ENCODE assay signal across 15 mouse cellular contexts in genomic region chr2:157514353-157514752, GRCm38 (mm10). TPM values are rescaled to one million over a fixed set of nuclear protein-coding genes. Genes with fewer than 3 reads are reported as not detected.
DNase-seq lines count a peak whose midpoint lies in the region; ATAC-seq and TF ChIP-seq lines count a peak whose summit lies in the region.
"Had no signal": no experiment of that assay in that cellular context is flagged by ENCODE, and none has a peak within 500 bp of the region (broad histone marks: within the 10 kb centered on the region; RNA-seq: fewer than 3 reads in every experiment).

No protein-coding gene starts in this region.

- H3K27me3 ChIP-seq in midbrain, embryonic 11.5 days (ENCODE audit: control insufficient read depth, insufficient read depth, low read length) = peaks cover 4% of the 10 kb centered on the region; the same call in 1 of the 2 replicates
- H3K27me3 ChIP-seq in midbrain, embryonic 16.5 days (ENCODE audit: control insufficient read depth, insufficient read depth, low read depth, low read length) = no peaks in the 10 kb centered on the region
- no peaks in the 10 kb centered on the region for H3K27me3 ChIP-seq in embryonic facial prominence, embryonic 13.5 days
- H3K27me3 ChIP-seq in limb, embryonic 10.5 days (ENCODE audit: low read depth, poor library complexity, severe bottlenecking) = 0 out of 2 replicates have a peak, but pooled peaks cover 2% of the 10 kb centered on the region
- H3K27me3 ChIP-seq: liver, embryonic 13.5 days had no signal

- H3K9me3 ChIP-seq in midbrain, embryonic 11.5 days (ENCODE audit: control insufficient read depth, low read length) = no peaks in the 10 kb centered on the region
- H3K9me3 ChIP-seq in midbrain, embryonic 16.5 days (replicated peaks; ENCODE audit: control insufficient read depth, low read length, poor library complexity, severe bottlenecking) = no peaks in the 10 kb centered on the region
- no peaks in the 10 kb centered on the region for H3K9me3 ChIP-seq in embryonic facial prominence, embryonic 13.5 days
- H3K9me3 ChIP-seq in limb, embryonic 10.5 days (replicated peaks) = no peaks in the 10 kb centered on the region
- H3K9me3 ChIP-seq: heart, embryonic 13.5 days; liver, embryonic 13.5 days had no signal

- intact Hi-C loops in heart, postnatal 10 days (cut with DNase I) = no loop called here

- no peak for TF ChIP-seq CTCF in lung, adult 2 months (IDR thresholded peaks at IDR 0.05; ENCODE audit: insufficient read depth, low read length)

- peak overlapping the region; percentile 78 for H3K27ac ChIP-seq in midbrain, embryonic 11.5 days (ENCODE audit: low read depth, low read length)
- H3K27ac ChIP-seq in midbrain, embryonic 16.5 days (ENCODE audit: low read length) = no peak overlapping the region; the same call in 1 of the 2 replicates
- H3K27ac ChIP-seq in embryonic facial prominence, embryonic 13.5 days = peak overlapping the region; percentile 64
- H3K27ac ChIP-seq in limb, embryonic 10.5 days = peak overlapping the region; percentile 83
- H3K27ac ChIP-seq: heart, embryonic 13.5 days; liver, embryonic 13.5 days had no signal

- 1% methylated on average over 4 of the region's 4 CpGs for WGBS in midbrain, embryonic 11.5 days
- WGBS in midbrain, embryonic 16.5 days = 4% methylated on average over 4 of the region's 4 CpGs
- WGBS in embryonic facial prominence, embryonic 13.5 days = 3% methylated on average over 4 of the region's 4 CpGs
- whole genome bisulfite sequencing in limb, embryonic 10.5 days = 21% methylated on average over 4 of the region's 4 CpGs
- WGBS in lung, adult 2 months = 35% methylated on average over 4 of the region's 4 CpGs

- no peaks in the 10 kb centered on the region for H3K36me3 ChIP-seq in midbrain, embryonic 11.5 days (ENCODE audit: control insufficient read depth, insufficient read depth, low read length)
- no peaks in the 10 kb centered on the region for H3K36me3 ChIP-seq in midbrain, embryonic 16.5 days (ENCODE audit: control insufficient read depth, insufficient read depth, low read length)
- no peaks in the 10 kb centered on the region for H3K36me3 ChIP-seq in embryonic facial prominence, embryonic 13.5 days
- no peaks in the 10 kb centered on the region for H3K36me3 ChIP-seq in limb, embryonic 10.5 days
- H3K36me3 ChIP-seq: heart, embryonic 13.5 days; liver, embryonic 13.5 days had no signal

- peak; percentile 71 for ATAC-seq in midbrain, embryonic 11.5 days (ENCODE audit: low FRiP score)
- ATAC-seq in midbrain, embryonic 16.5 days = no peak
- no peak for ATAC-seq in embryonic facial prominence, embryonic 13.5 days (ENCODE audit: insufficient number of reproducible peaks, insufficient read depth, low FRiP score, low TSS enrichment, low read depth)

- TF ChIP-seq POLR2A in lung, adult 2 months (IDR thresholded peaks at IDR 0.05; ENCODE audit: borderline replicate concordance, extremely low read depth, low read depth, low read length) = no peak

- H3K4me3 ChIP-seq in midbrain, embryonic 11.5 days (ENCODE audit: low read depth, low read length) = no peak overlapping the region
- H3K4me3 ChIP-seq in midbrain, embryonic 16.5 days (ENCODE audit: low read depth, low read length) = no peak overlapping the region
- H3K4me3 ChIP-seq in embryonic facial prominence, embryonic 13.5 days = no peak overlapping the region
- no peak overlapping the region for H3K4me3 ChIP-seq in limb, embryonic 10.5 days
- H3K4me3 ChIP-seq in lung, adult 2 months (replicated peaks; ENCODE audit: extremely low read depth, low read depth, low read length) = no peak overlapping the region
- H3K4me3 ChIP-seq: heart, embryonic 13.5 days; liver, embryonic 13.5 days; myocyte had no signal

- H3K9ac ChIP-seq in midbrain, embryonic 11.5 days (ENCODE audit: low read length) = no peak overlapping the region
- no peak overlapping the region; the same call in 1 of the 2 replicates for H3K9ac ChIP-seq in midbrain, embryonic 16.5 days (ENCODE audit: low read depth, low read length)
- no peak overlapping the region for H3K9ac ChIP-seq in embryonic facial prominence, embryonic 13.5 days
- H3K9ac ChIP-seq: heart, embryonic 13.5 days; liver, embryonic 13.5 days had no signal

- no peak overlapping the region for H3K4me2 ChIP-seq in midbrain, embryonic 11.5 days
- H3K4me2 ChIP-seq in midbrain, embryonic 16.5 days (ENCODE audit: low read length) = no peak overlapping the region
- no peak overlapping the region for H3K4me2 ChIP-seq in embryonic facial prominence, embryonic 13.5 days
- H3K4me2 ChIP-seq: heart, embryonic 13.5 days; liver, embryonic 13.5 days had no signal

- peaks cover 23% of the 10 kb centered on the region for H3K4me1 ChIP-seq in midbrain, embryonic 11.5 days (ENCODE audit: control insufficient read depth, insufficient read depth, low read length)
- peaks cover 23% of the 10 kb centered on the region for H3K4me1 ChIP-seq in midbrain, embryonic 16.5 days (ENCODE audit: control insufficient read depth, insufficient read depth, low read length)
- H3K4me1 ChIP-seq in embryonic facial prominence, embryonic 13.5 days = peaks cover 27% of the 10 kb centered on the region
- peaks cover 75% of the 10 kb centered on the region for H3K4me1 ChIP-seq in limb, embryonic 10.5 days
- no peaks in the 10 kb centered on the region for H3K4me1 ChIP-seq in lung, adult 2 months (ENCODE audit: control insufficient read depth, insufficient read depth, low read length)

- peak; percentile 92 for DNase-seq in midbrain, embryonic 11.5 days (ENCODE audit: low spot score, missing footprints)
- no peak for DNase-seq in limb, embryonic 10.5 days (ENCODE audit: low spot score)
- peak; percentile 24 for DNase-seq in retina, embryonic 14.5 days (ENCODE audit: low spot score)
- no peak for DNase-seq in heart, postnatal 10 days
- no peak for DNase-seq in lung, adult 2 months
- DNase-seq: cerebellum, postnatal 14 days; gastrocnemius, postnatal 10 days; kidney, postnatal 14 days; liver, embryonic 13.5 days; lung, postnatal 4 days; right cerebral cortex, adult 18-20 months had no signal

RNA-seq across cellular contexts. Expression of gene Nnat, which starts 45.5 kb away (rescaled TPM):
- polyA plus RNA-seq in midbrain, embryonic 11.5 days (2014; fragmentation: Nextera tagmentation; extraction: Ambion mirVana) = 1,391 and 1,438 TPM in 2 replicates
- 9,243 and 10,143 TPM in 2 replicates for polyA plus RNA-seq in midbrain, embryonic 16.5 days (2015; fragmentation: Nextera tagmentation; extraction: Ambion mirVana)
- polyA plus RNA-seq in embryonic facial prominence, embryonic 13.5 days (2015; fragmentation: Nextera tagmentation; extraction: Ambion mirVana) = 732 and 923 TPM in 2 replicates
- 2,112 and 2,427 TPM in 2 replicates for polyA plus RNA-seq in limb, embryonic 10.5 days (2016; fragmentation: Nextera tagmentation; extraction: Ambion mirVana)
- 1 to 10 TPM; 3.9 to 6.4 TPM for total RNA-seq in heart, postnatal 10 days (2021)
- 25.3 and 56.8 TPM in 2 replicates for polyA plus RNA-seq in lung, adult 2 months (2012; rRNA removed)

RNA-seq across cellular contexts. Expression of gene Blcap, which starts 56.7 kb away (rescaled TPM):
- polyA plus RNA-seq in midbrain, embryonic 11.5 days (2014; fragmentation: Nextera tagmentation; extraction: Ambion mirVana) = 110 and 117 TPM in 2 replicates
- polyA plus RNA-seq in midbrain, embryonic 16.5 days (2015; fragmentation: Nextera tagmentation; extraction: Ambion mirVana) = 357 and 363 TPM in 2 replicates
- polyA plus RNA-seq in embryonic facial prominence, embryonic 13.5 days (2015; fragmentation: Nextera tagmentation; extraction: Ambion mirVana) = 66.7 and 68.7 TPM in 2 replicates
- 58.0 and 66.9 TPM in 2 replicates for polyA plus RNA-seq in limb, embryonic 10.5 days (2016; fragmentation: Nextera tagmentation; extraction: Ambion mirVana)
- total RNA-seq in heart, postnatal 10 days (2021) = 10 to 100 TPM; 61.1 to 63.8 TPM
- polyA plus RNA-seq in lung, adult 2 months (2012; rRNA removed) = 41.3 and 49.3 TPM in 2 replicates

Comparison
In these comparisons a context has a peak if more than half of its experiments do, and no peak if none do; other contexts are left out.
1. DNase-seq: peak in midbrain, embryonic 11.5 days (single experiment) and retina, embryonic 14.5 days (single experiment); none in limb, embryonic 10.5 days (single experiment), heart, postnatal 10 days (0 of 2) and lung, adult 2 months (single experiment).
2. RNA of gene Nnat, which starts 45.5 kb away (polyA plus RNA-seq): 9,243 to 10,143 TPM in midbrain, embryonic 16.5 days, 2,112 to 2,427 TPM in limb, embryonic 10.5 days, 1,391 to 1,438 TPM in midbrain, embryonic 11.5 days and 732 to 923 TPM in embryonic facial prominence, embryonic 13.5 days; 25.3 to 56.8 TPM in lung, adult 2 months; every median in the first group is over 10 times any median in the second.